Mouse (Mus musculus) erythroblast, embryonic 14.5 days (primary cell): ENCODE results near the gene Gm11084.

ENCODE experiments used
- GATA1 ChIP-seq: IDR thresholded peaks from 2 replicates; pipeline ENCODE4 v1.6.1; 2012; ENCODE audit warnings: low read length, inconsistent platforms, mixed read lengths
- TAL1 ChIP-seq: IDR thresholded peaks from 3 replicates; pipeline ENCODE4 v1.6.1; 2012; ENCODE audit warnings: low read length, inconsistent platforms, mixed read lengths

DNA sequence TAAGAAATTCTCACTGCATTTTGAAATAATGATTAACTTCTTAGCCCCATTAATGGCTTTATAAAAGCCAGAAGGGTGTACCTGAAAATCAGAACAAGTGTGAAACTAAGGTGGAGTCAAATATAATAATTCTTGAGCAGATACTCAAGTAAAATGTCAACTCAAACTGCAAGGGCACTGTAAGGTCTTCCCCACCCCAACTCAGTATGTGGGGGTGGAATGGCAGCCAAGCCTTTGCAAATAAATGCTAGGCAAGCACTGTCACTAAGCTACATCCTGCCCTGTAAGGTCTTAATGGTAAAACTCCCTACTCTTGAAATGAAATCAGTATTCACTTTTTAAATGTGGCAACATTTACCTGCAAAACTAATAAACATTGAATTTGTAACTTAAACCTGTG, 10.5 kb downstream of the Gm11084 start:
- no peak for TF ChIP-seq TAL1
- TF ChIP-seq GATA1, result no peak
